Mouse (Mus musculus): Measurements from ENCODE around the gene Dctn5.

Dctn5 gene

GRCm38 (mm10) chr7:122132497-122133337, at the start of gene Dctn5, which contains the start of gene Palb2:
TSS of gene Dctn5 (plus strand) at chr7:122133041.
TSS of gene Palb2 (minus strand) at chr7:122132985.
- ATAC-seq (ENCODE audit: low TSS enrichment), result peak; percentile 99

GRCm38 (mm10) chr7:122087195-122087982, 45.5 kb upstream of the Dctn5 start:
- ATAC-seq (ENCODE audit: low TSS enrichment), result no peak

GRCm38 (mm10) chr7:122094564-122095330, 38.1 kb upstream of the Dctn5 start:
- ATAC-seq (ENCODE audit: low TSS enrichment), result no peak

DNA sequence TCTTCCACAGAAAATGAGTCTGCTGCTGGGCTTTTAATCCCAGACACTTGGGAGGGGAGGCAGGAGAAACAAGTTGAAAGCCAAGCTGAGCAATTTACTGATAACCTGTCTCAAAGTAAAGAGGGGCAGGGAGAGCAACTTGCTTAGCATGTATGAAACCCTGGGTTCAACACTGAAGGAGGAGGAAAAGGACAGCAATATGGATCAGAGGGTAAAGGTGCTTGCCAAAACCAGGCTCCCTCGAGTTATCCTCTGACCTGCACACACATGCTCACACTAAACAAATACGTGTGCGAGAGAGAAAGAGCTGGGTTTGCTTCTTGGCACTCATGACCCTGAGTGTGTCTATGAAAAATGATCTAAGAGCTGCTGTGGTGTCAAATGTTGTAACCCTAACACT, 34.8 kb upstream of the Dctn5 start:
- ATAC-seq (ENCODE audit: low TSS enrichment), result no peak

DNA sequence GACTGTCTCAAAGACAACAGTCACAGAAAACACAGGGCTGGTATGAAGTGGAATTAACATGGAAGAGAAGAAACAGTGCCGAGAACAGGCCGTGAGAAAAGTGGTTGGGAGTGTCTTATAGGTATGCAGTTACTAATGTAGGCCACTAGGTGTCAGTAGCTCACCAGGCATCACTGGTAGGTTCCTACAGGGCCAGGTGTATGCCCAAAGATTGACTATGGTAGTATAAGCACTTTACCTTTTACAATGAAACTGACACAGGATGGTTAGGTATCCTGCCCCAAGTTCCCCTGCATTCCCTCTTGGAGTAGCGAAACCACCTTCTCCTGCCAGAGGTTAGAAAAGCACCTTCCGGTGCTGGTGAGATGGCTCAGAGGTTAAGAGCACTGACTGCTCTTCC, 33.6 kb upstream of the Dctn5 start:
- ATAC-seq (ENCODE audit: low TSS enrichment), result peak; percentile 69

GRCm38 (mm10) chr7:122101014-122101746, 31.7 kb upstream of the Dctn5 start:
- peak; percentile 32; the same call in 1 of the 2 replicates for ATAC-seq (ENCODE audit: low TSS enrichment)

DNA sequence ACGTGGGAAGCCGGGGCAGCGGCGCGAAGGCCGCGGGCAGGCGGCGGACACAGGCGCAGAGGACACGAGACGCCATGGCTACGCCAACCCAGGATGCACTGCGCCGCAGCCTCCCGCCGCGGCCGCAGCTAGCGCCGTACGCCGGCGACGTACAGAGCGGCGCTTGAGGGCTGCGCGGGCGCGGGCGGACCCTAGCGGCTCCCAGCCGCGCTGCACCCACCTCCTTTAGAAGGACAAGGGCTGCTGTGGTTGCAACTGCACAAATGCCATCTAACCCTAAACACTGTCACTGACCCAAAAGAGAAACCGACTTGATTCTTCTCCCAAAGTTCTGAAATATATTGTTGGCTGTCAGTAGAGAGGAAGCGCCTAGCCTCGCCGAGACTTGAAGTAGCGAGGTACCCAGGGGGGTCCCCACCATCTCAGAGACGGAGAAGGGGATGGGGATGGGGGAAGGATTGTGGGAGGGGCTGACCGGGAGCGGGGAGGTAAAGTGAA, 31.0 kb upstream of the Dctn5 start, which contains the start of gene Ndufab1:
Gene Ndufab1 (minus strand): TSS at position 140 of the 498 bp plus-strand sequence.
- peak; percentile 98 for ATAC-seq (ENCODE audit: low TSS enrichment)

DNA sequence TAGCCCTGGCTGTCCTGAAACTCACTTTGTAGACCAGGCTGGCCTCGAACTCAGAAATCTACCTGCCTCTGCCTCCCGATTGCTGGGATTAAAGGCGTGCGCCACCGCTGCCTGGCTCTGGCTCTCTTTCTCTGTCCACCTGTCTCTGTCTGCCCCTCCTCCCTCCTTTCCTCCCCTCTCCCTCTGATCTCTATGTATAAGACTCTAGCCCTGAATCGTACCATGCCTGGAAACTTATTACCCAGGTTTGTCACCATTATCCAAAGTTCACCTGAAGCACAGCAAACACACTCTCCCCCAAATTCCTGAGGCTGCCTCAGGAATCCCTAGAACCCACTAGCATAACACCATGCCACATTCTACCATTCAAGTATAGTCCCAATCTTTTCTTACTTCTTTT, 24.6 kb upstream of the Dctn5 start:
- no peak for ATAC-seq (ENCODE audit: low TSS enrichment)

DNA sequence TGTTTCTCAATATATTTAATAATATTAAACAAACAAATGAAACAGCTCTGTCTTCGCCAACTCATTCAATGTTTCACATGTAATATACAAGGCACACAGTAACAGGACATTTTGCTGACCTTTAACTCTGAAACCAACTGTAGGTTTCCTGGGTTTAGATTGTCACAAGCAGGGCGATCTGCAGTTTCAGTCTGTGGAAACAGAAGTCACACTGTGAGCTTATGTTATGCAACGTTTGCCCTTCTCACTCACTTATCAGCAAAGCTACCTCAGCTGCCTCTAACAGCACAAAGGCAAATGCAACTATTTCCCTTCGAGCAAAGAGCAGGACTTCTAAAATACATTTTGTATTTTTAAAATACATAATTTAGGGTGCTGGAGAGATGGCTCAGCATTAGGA, 9.3 kb upstream of the Dctn5 start:
- no peak for ATAC-seq (ENCODE audit: low TSS enrichment)

DNA sequence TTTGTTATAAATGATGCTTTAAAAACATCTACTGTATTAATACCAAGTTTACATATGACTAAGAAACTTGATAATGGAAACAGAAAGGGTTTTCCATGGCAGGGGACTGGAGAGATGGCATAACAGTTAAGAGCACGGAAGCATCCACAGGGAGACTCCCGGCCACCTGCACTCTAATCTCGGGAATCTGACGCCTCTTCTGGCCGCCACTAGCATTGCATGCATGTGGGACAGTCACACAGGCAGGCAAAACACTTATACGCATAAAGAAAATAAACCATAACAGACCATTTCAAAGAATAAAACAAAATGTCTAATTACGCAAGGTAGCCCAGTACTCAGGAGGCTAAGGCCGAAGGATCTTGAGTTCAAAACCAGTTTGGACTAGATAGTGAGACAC, 7.2 kb upstream of the Dctn5 start:
- ATAC-seq (ENCODE audit: low TSS enrichment), result no peak

GRCm38 (mm10) chr7:122126946-122127345, 5.9 kb upstream of the Dctn5 start:
- ATAC-seq (ENCODE audit: low TSS enrichment), result no peak

DNA sequence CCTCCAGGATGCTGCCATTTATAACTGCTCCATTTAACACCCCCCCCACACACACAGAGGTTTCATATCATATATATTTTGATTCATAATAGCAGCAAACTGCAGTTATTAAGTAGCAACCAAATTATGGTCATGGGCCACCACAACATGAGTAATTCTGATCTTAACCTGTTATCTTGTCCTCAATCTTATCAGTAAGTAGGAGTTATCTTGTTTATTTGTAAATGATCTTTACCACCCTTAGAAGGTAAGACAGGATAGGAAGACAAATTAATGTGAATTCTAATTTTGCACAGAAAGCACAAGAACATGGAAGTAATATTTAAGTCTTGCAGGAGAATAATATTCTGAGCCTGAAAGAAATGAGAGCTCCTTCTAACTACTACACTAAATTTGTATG, 1.0 kb upstream of the Dctn5 start:
- ATAC-seq (ENCODE audit: low TSS enrichment), result no peak

DNA sequence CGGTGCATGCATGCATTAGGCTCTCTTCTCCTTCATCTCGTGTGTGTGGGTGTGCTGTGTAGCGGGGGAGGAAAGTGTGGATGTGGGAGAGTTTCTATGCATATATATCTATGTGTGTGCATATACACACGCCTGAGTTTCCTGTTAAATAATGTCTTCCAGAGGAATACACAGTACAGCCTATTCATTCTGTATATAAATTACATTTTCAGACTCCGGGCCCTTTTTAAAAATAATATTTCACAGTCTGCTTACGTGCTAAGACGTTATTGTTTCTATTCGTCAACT, 441 bp downstream of the Dctn5 start:
- no peak; the same call in 1 of the 2 replicates for ATAC-seq (ENCODE audit: low TSS enrichment)

- no peak for ATAC-seq (ENCODE audit: low TSS enrichment)
Measured at GRCm38 (mm10) chr7:122135070-122135469, 2.2 kb downstream of the Dctn5 start.

DNA sequence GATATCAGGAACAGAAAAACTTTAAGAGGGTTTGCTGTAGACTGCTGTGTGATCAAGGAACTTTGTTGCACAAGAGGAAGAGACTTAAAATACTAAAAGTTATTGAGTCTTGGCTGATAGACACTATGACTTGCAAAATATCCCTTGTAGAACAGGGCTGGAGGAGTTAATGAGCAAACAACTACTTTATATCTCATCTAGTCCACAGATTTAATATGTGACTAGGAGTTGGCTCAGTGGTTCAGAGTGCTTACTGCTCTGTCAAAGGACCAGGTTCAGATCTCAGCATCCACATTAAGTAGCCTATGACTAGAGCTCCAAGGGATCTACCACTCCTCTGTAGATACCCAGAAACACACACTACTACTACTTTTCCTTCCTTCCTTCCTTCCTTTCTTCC, 4.2 kb downstream of the Dctn5 start:
- ATAC-seq (ENCODE audit: low TSS enrichment), result no peak

DNA sequence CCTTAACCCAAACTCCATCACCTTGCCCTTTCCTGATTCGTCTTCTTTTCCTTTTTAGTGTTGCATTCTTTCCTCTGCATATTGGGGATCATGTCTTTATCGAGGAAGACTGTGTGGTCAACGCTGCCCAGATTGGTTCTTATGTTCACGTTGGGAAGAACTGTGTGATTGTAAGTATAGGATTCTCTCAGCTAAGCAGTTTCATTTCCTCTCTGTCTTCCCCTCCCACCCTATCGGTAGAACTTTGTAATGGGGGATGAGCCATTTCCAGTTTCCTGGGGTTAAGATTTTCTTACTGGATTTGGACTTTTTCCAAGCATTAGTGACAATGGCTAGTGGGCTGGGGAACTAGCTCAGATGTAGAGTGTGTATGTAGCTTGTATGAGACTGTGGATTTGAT, 5.3 kb downstream of the Dctn5 start:
- ATAC-seq (ENCODE audit: low TSS enrichment), result no peak

GRCm38 (mm10) chr7:122140991-122141390, 8.2 kb downstream of the Dctn5 start:
- no peak for ATAC-seq (ENCODE audit: low TSS enrichment)

DNA sequence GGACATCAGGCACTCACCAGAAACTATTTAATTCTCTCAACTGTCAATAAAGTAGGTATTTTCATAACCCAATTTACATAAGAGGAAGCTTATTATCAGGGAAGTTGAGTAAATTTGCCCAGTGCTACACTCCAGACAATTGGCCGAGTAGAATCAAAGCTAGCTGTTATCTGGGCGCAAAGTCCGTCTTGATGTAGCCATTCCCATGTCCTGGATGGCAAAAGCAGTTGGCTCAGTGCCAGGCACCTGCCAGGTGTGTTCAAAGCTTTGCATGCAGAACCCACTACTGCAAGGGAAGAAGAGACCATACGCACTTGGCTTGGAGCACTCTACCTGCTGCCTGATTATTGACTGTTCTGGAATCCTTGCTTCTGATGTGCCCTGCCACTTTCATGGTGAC, 19.6 kb downstream of the Dctn5 start:
- no peak for ATAC-seq (ENCODE audit: low TSS enrichment)

- no peak for ATAC-seq (ENCODE audit: low TSS enrichment)
Measured at GRCm38 (mm10) chr7:122158488-122158887, 25.6 kb downstream of the Dctn5 start.

- ATAC-seq (ENCODE audit: low TSS enrichment), result peak; percentile 98
Measured at GRCm38 (mm10) chr7:122158915-122159902, 26.4 kb downstream of the Dctn5 start, which contains the start of gene Plk1. TSS of gene Plk1 (plus strand) at chr7:122159439.

All from frontal cortex, adult (tissue).